Mouse (Mus musculus): ENCODE measurements at regions not wholly inside any gene's neighbourhood (a gene's known extent, or its start where the extent isn't known, plus 50 kb on each side); places are given as distances from the start of the nearest gene placed in this dataset.
"Not testable (repeated sequence)": the region's sequence is repeated elsewhere in the genome, so short reads cannot be mapped to it uniquely, and the experiment has no call there.

DNA sequence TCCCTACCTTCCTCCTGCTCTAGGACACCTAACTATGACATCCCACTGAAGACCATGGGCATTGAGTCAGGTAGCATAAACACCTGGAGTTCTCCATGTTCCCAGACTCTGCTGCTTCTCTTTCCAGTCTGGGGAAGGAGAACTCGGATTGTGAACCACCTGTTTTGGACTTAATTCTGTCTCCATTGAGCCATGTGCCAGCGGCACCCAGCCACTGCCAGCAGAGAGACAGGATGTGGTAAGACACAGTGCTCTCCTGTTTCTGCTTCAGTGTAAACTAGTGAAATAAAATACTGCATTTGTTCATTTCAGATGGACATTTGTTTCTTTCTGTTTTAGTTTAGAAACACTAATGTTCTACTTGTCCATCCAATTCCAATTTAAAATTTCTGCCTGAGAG is 168.1 kb upstream of the Arhgap18 start:
- DNase-seq (ENCODE audit: low spot score): no peak

- DNase-seq (ENCODE audit: low spot score): not testable (repeated sequence)
These were observed 146.1 kb upstream of the Arhgap18 start for GRCm38 (mm10) chr10:26607081-26607480.

- DNase-seq (ENCODE audit: low spot score): no peak
These were observed 142.0 kb upstream of the Arhgap18 start for GRCm38 (mm10) chr10:26611246-26611645.

GRCm38 (mm10) chr10:26630196-26630760 is 122.9 kb upstream of the Arhgap18 start:
- no peak for DNase-seq (ENCODE audit: low spot score)

- DNase-seq (ENCODE audit: low spot score): no peak
These were observed 121.0 kb upstream of the Arhgap18 start for GRCm38 (mm10) chr10:26632266-26632665.

DNA sequence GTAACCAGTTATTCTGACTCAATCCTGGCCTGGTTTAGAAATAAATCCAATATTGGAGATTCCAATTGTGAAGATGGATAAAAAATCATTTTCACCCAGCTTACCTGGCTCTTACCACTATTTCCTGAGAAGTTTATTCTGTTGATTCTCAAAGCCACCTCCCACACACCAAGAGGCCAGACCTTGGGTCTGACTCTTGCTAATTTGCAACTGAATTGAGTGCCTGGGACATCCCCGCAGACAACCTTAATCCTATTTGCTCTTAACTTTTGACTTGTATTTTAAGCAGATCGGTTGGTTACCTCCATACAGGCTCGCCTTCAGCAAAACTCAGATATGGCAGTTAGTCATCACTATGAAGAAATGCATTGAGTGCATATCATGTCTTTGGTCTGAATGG is 115.8 kb upstream of the Arhgap18 start:
- no peak for DNase-seq (ENCODE audit: low spot score)

GRCm38 (mm10) chr10:26638056-26638455 is 115.2 kb upstream of the Arhgap18 start:
- no peak for DNase-seq (ENCODE audit: low spot score)

- no peak for DNase-seq (ENCODE audit: low spot score)
These were observed 114.1 kb upstream of the Arhgap18 start for GRCm38 (mm10) chr10:26639118-26639517.

GRCm38 (mm10) chr10:26653103-26653502 is 100.1 kb upstream of the Arhgap18 start:
- no peak for DNase-seq (ENCODE audit: low spot score)

DNA sequence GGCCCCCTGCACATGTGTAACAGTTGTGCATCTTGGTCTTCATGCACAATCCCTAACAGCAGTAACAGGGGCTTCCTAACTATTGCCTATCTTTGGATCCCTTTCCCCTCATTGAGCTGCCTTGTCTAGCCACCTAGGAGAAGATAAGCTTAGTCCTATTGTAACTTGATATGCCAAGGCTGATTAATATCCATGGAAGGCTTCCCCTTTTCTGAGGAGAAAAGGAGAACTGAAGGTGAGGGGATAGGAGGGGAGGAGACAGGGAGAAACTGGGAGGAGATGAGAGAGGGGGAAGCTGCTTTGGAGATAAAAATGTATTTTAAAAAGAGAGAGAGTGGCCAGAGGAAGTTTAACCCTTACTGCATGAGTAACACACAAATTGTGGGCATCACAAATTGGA is 89.0 kb upstream of the Arhgap18 start:
- no peak for DNase-seq (ENCODE audit: low spot score)

DNA sequence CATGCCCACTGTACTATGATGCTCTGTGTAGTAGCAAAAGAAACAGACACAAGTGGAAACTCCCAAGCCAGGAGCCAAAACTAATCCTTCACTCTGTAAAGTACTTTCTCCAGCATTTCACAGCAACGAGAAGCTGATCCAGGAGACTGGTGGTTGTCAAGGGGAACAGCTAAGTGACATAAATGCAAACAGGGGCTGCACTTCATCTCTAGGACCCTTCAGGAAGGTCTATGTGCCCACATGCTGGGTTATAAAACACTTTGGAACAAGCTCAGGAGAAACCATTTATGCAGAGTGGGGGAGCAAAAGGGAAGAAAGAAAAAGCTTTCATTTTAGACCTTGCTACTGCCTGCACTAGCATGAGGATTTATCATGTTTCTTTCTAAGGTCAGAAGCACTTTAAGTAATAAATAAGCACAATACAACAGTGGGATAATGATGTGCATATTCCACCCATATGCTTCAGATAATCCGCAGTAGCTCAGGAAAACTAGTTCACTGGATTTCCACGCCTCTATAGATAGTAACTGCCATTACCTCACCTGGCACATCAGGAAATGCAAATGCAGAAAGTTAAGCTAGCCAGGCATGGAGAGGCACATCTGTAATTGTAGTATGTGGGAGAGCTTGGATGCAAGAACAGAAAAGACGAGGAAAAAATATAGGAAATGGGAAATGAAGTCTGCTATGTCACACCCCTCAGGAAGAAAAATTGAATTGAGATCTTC is 73.6 kb upstream of the Arhgap18 start:
- no peak for DNase-seq (ENCODE audit: low spot score)

DNA sequence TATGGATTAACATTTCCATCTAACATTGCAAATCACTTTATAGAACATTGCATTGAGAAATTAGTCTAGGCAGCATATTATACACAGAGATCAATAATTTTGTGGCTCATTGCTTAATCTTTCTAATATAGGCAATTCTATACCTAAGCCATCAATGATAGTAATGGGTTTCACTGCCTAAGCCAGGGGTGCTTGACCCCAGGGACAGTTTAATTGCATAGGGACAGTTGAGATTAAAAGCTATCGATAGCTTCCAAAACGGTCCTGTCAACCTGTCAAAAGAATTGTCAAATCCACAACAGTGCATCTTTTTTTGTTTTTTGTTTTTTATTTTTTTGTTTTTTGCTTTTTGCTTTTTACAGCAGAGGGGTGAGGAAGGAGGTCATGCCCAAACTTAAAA is 58.5 kb upstream of the Arhgap18 start:
- DNase-seq (ENCODE audit: low spot score): no peak

DNA sequence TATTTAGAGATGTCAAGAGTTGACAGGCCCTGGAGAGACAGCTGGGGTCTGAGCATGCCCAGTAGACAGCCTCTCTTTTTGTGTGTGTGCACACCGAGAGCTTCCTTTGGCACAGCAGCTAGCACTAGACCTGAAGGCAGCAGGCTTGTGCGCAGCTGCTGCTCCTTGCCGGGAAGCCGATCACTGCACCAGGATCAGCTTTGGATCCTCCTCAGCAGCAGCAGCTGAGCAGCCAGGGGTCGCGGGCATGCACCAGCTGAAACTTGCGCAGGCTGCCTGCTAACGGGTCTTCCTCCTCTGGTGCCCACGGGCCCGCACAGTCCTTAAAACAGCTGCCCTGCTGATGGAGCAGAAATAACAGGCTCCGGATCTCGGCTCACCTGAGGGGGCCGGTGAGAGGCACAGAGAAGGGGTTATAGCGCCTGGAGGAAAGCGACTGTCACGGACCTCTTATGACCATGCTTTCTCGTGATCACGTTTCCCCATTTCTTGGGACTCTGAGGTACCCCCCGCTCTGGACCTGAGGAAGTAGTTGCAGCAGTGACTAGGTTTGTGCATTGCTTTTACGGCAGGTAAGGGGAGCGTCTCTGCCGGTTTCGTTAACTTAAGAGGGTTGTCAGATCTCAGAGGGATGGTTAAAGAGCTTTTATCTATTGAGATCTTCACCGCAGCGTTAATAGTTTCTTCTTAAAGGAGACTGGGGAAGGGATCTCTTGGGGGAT is 57.8 kb upstream of the Arhgap18 start:
- DNase-seq (ENCODE audit: low spot score): no peak
